8 mouse cellular contexts compared by ENCODE assay signal in the genomic region with DNA sequence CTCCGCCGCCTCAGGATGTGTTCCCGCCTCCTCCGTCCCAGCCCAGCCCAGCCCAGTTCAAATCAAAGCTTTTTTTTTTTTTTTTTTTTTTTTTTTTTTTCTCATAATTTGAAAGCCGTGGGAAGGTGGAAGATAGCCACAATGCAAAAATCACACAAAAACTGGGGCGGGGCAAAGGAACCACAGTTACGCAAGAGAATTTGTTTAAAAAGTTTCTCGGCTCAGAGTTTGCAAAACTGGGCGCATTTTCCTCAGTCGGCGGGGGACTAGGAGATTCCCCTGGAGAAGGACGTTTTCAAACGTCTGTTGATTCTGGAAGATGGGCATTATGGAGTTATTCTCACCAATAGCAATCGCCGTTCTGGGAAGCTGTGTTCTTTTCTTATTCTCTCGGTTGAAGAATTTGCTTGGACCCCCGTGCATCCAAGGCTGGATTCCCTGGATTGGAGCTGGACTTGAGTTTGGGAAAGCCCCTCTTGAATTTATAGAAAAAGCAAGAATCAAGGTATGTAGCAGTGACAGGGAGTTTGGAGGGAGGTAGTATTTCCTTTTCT. TPM values are rescaled to one million over a fixed set of nuclear protein-coding genes. Genes with fewer than 3 reads are reported as not detected.
DNase-seq lines count a peak whose midpoint lies in the region; ATAC-seq and TF ChIP-seq lines count a peak whose summit lies in the region.

Gene Cyp39a1, plus strand, starts transcription at position 136 of the 554 bp plus-strand sequence.

- H3K36me3 ChIP-seq in ES-E14 (ENCODE audit: control insufficient read depth, insufficient read depth, low read length, poor library complexity, severe bottlenecking): peaks cover 2% of the 10 kb centered on the region; the same call in 1 of the 2 replicates
- H3K36me3 ChIP-seq in heart, embryonic 15.5 days: no peaks in the 10 kb centered on the region
- H3K36me3 ChIP-seq in macrophage (ENCODE audit: inconsistent target): no peaks in the 10 kb centered on the region

- H3K4me2 ChIP-seq in heart, embryonic 15.5 days: peak within 1 kb of the TSS; percentile 97

- no peaks in the 10 kb centered on the region for H3K27me3 ChIP-seq in heart, embryonic 15.5 days

- peak within 1 kb of the TSS; percentile 56 for H3K9ac ChIP-seq in ES-E14 (ENCODE audit: insufficient read depth, low read depth, low read length, poor library complexity, severe bottlenecking)
- peak within 1 kb of the TSS; percentile 77 for H3K9ac ChIP-seq in heart, embryonic 15.5 days

- H3K4me1 ChIP-seq in ES-E14 (ENCODE audit: control insufficient read depth in 2 of 2, insufficient read depth in 2 of 2, low read length in 2 of 2, poor library complexity in 1 of 2): peaks cover 1 to 3% of the 10 kb centered on the region in 2 experiments; a peak in 2 of 4 replicates
- peaks cover 19% of the 10 kb centered on the region for H3K4me1 ChIP-seq in heart, embryonic 15.5 days (replicated peaks)

- H3K4me3 ChIP-seq in ES-E14 (ENCODE audit: insufficient read depth in 1 of 2, low read depth in 1 of 2, low read length in 2 of 2, poor library complexity in 1 of 2, severe bottlenecking in 1 of 2) (peak within 1 kb of the TSS; percentile 72 to 76), macrophage (ENCODE audit: inconsistent target) (peak within 1 kb of the TSS; percentile 36)
- peak within 1 kb of the TSS; percentile 86 for H3K4me3 ChIP-seq in heart, embryonic 15.5 days

- intact Hi-C loops in left cerebral cortex, postnatal 14 days (cut with DNase I): no loop called here

- in situ Hi-C loops in ES-E14 (cut with MboI; ENCODE audit: low sequenced_read_pairs in 2 of 2, unreplicated experiment in 2 of 2): no loop called here

- H3K27ac ChIP-seq in ES-E14 (ENCODE audit: insufficient read depth, low read depth, low read length, poor library complexity, severe bottlenecking) (no peak within 1 kb of the TSS), macrophage (no peak within 1 kb of the TSS)
- peak within 1 kb of the TSS; percentile 72 for H3K27ac ChIP-seq in heart, embryonic 15.5 days

- WGBS in heart, embryonic 15.5 days: under 1% methylated on average over 17 of the region's 17 CpGs
- WGBS in macrophage (ENCODE audit: missing documents): under 1% methylated on average over 17 of the region's 17 CpGs

- no peaks in the 10 kb centered on the region for H3K79me2 ChIP-seq in macrophage (ENCODE audit: inconsistent target)

- ATAC-seq in heart, embryonic 15.5 days (replicated peaks; ENCODE audit: insufficient number of reproducible peaks, insufficient read depth, low FRiP score, low read depth): no peak

- H3K9me3 ChIP-seq in ES-E14 (ENCODE audit: control insufficient read depth, insufficient read depth, low read depth, low read length): no peaks in the 10 kb centered on the region
- H3K9me3 ChIP-seq in heart, embryonic 15.5 days (replicated peaks): no peaks in the 10 kb centered on the region

- peak; percentile 90 for DNase-seq in heart, adult 11 months
- DNase-seq in heart, adult 8-10 months (ENCODE audit: low spot score): no peak
- DNase-seq in ES-E14 (ENCODE audit: low read depth, low spot score): no peak
- DNase-seq in right cerebral cortex, adult 2 months (ENCODE audit: low spot score in 2 of 2): no peak
- DNase-seq in left cerebral cortex, postnatal 14 days (ENCODE audit: low spot score in 2 of 2): no peak
- DNase-seq in cerebellum, postnatal 4 days (ENCODE audit: low spot score in 2 of 2): no peak

TF ChIP-seq in ES-E14, 5 proteins besides CTCF, POLR2A, EP300 and RAD21:
- peak; percentile 98 for TF ChIP-seq ZNF384 (IDR thresholded peaks at IDR 0.05; ENCODE audit: low read depth, low read length)
- TF ChIP-seq MAFK (IDR thresholded peaks at IDR 0.05; ENCODE audit: insufficient read depth, low read depth, low read length): no peak
TF ChIP-seq in ES-E14: peak in this region for 1.

RNA-seq across cellular contexts. Expression of gene Cyp39a1, which starts in this region (rescaled TPM):
- 1 to 10 TPM; 4.3 to 6.4 (median 5.3) TPM for total RNA-seq in heart, adult 8-10 months (2022)
- 1.6 and 1.8 TPM in 2 replicates for total RNA-seq in ES-E14 (2012; rRNA removed)
- 48.3 and 57.1 TPM in 2 replicates for polyA plus RNA-seq in heart, embryonic 15.5 days (2015; fragmentation: Nextera tagmentation; extraction: Ambion mirVana)
- total RNA-seq in macrophage (2018; cell fraction: chromatin; rRNA removed): under 1 TPM in 1 of 26 experiments, not detected in 25; 0.44 TPM
- under 1 TPM in 20 of 26 experiments, not detected in 6; 0.03 to 0.33 (median 0.15) TPM for total RNA-seq in macrophage (2018; cell fraction: cytosol; rRNA removed)
- total RNA-seq in macrophage (2018; cell fraction: nucleus; rRNA removed): under 1 TPM in 7 of 26 experiments, not detected in 19; 0.17 to 0.40 (median 0.24) TPM
- polyA plus RNA-seq in macrophage (2018): 0.12 to 0.16 TPM in 2 of 3 replicates, not detected in the other
- total RNA-seq in left cerebral cortex, postnatal 14 days (2021): 1 to 10 TPM; 1.7 to 2.2 TPM

Comparison
In these comparisons a context has a peak if more than half of its experiments do, and no peak if none do; other contexts are left out.
1. RNA of gene Cyp39a1 (polyA plus RNA-seq): 48.3 to 57.1 TPM in heart, embryonic 15.5 days; 0.12 to 0.16 TPM in macrophage; every median in the first group is over 10 times any median in the second.
2. H3K4me3 ChIP-seq: peak in every context shown above with its lines; median percentile 86 in heart, embryonic 15.5 days; 74 in ES-E14; 36 in macrophage.